Mouse (Mus musculus) midbrain, embryonic 11.5 days (tissue): ENCODE results near the gene Msl2. TPM values are rescaled to one million over a fixed set of nuclear protein-coding genes. Genes with fewer than 3 reads are reported as not detected.

Experiments
- ATAC-seq: fragments of 200-750 bp; cut with Nextera tagmentation; 2 replicates; pipeline ENCODE4 v1.8.0; 2017; ENCODE audit warnings: moderate TSS enrichment, moderate library complexity; ENCODE audit not compliant: low FRiP score
- DNase-seq: peaks from one replicate; pipeline ENCODE4 v3.0.0; 2015; ENCODE audit warnings: low spot score; ENCODE audit errors: missing footprints
- H3K27ac ChIP-seq: fragments of 300-500 bp; sonication (generic); 2 replicates; pipeline ENCODE4 v1.5.1; 2014; ENCODE audit warnings: low read depth, low read length
- H3K27me3 ChIP-seq: fragments of 300-500 bp; sonication (generic); 2 replicates; pipeline ENCODE4 v1.6.1; 2014; ENCODE audit warnings: mild to moderate bottlenecking, low read length, moderate library complexity, mixed read lengths; ENCODE audit not compliant: control insufficient read depth, insufficient read depth
- H3K36me3 ChIP-seq: fragments of 300-500 bp; sonication (generic); 2 replicates; pipeline ENCODE4 v1.6.1; 2014; ENCODE audit warnings: mild to moderate bottlenecking, low read length, moderate library complexity, mixed read lengths; ENCODE audit not compliant: control insufficient read depth, insufficient read depth
- H3K4me1 ChIP-seq: fragments of 300-500 bp; sonication (generic); 2 replicates; pipeline ENCODE4 v1.6.1; 2014; ENCODE audit warnings: low read length; ENCODE audit not compliant: control insufficient read depth, insufficient read depth
- H3K4me2 ChIP-seq: fragments of 300-500 bp; sonication (generic); 2 replicates; pipeline ENCODE4 v1.6.1; 2014; ENCODE audit warnings: mild to moderate bottlenecking, moderate library complexity
- H3K4me3 ChIP-seq: fragments of 300-500 bp; sonication (generic); 2 replicates; pipeline ENCODE4 v1.5.1; 2014; ENCODE audit warnings: low read depth, low read length
- H3K9ac ChIP-seq: fragments of 300-500 bp; sonication (generic); 2 replicates; pipeline ENCODE4 v1.6.1; 2014; ENCODE audit warnings: low read length
- H3K9me3 ChIP-seq: fragments of 300-500 bp; sonication (generic); 2 replicates; pipeline ENCODE4 v1.6.1; 2016; ENCODE audit warnings: low read length; ENCODE audit not compliant: control insufficient read depth
- WGBS: fragments of 180-500 bp; shearing (Covaris S2); extraction: QIAGEN DNeasy Blood & Tissue Kit; methylation state at CpG from one replicate; pipeline ENCODE4 v1.1.7; 2014; 5-methylcytosine and 5-hydroxymethylcytosine counted together
- polyA plus RNA-seq: library from polyadenylated mRNA; unstranded; fragments of >200 nt; fragmentation: Nextera tagmentation; extraction: Ambion mirVana; gene quantifications from 2 replicates; pipeline ENCODE4 v1.2.1, GENCODE M21; 2014

The Msl2 gene
- polyA plus RNA-seq, 1 experiment from 2014 or later = 6.0 TPM

- Histone ChIP-seq H3K4me1 (peaks cover 2% of the 10 kb centered on the region; the same call in 1 of the 2 replicates), H3K4me2 (no peak overlapping the region), H3K9ac (no peak overlapping the region), H3K4me3 (no peak overlapping the region), H3K27me3 (no peaks in the 10 kb centered on the region), H3K36me3 (no peaks in the 10 kb centered on the region), H3K27ac (no peak overlapping the region), H3K9me3 (no peaks in the 10 kb centered on the region)
- WGBS = 75% methylated on average over 15 of the region's 15 CpGs
- ATAC-seq (no peak), DNase-seq (no peak)
Observed at GRCm38 (mm10) chr9:101045710-101046338, 28.1 kb upstream of the Msl2 start.

- Histone ChIP-seq H3K36me3 (no peaks in the 10 kb centered on the region), H3K4me2 (no peak overlapping the region), H3K27ac (no peak overlapping the region), H3K4me3 (no peak overlapping the region), H3K9me3 (no peaks in the 10 kb centered on the region), H3K9ac (no peak overlapping the region), H3K27me3 (no peaks in the 10 kb centered on the region), H3K4me1 (no peaks in the 10 kb centered on the region)
- no peak for ATAC-seq
- WGBS = 89% methylated on average over 3 of the region's 3 CpGs
- no peak for DNase-seq
Observed at GRCm38 (mm10) chr9:101052007-101052406, 21.9 kb upstream of the Msl2 start.

- no peak overlapping the region for H3K27ac ChIP-seq
- no peaks in the 10 kb centered on the region for H3K4me1 ChIP-seq
- no peak for ATAC-seq
Observed at GRCm38 (mm10) chr9:101052691-101053090, 21.2 kb upstream of the Msl2 start.

GRCm38 (mm10) chr9:101053279-101053678 is 20.6 kb upstream of the Msl2 start:
- Histone ChIP-seq H3K36me3 (no peaks in the 10 kb centered on the region), H3K4me3 (no peak overlapping the region), H3K4me1 (no peaks in the 10 kb centered on the region), H3K27ac (no peak overlapping the region), H3K27me3 (no peaks in the 10 kb centered on the region), H3K9ac (no peak overlapping the region), H3K4me2 (no peak overlapping the region), H3K9me3 (no peaks in the 10 kb centered on the region)
- no peak for ATAC-seq
- WGBS = 77% methylated on average over 14 of the region's 14 CpGs
- DNase-seq = no peak

More at GRCm38 (mm10) chr9:101052691-101053090, 21.2 kb upstream of the Msl2 start:
- Histone ChIP-seq H3K4me3 (no peak overlapping the region), H3K36me3 (no peaks in the 10 kb centered on the region), H3K9ac (no peak overlapping the region), H3K4me2 (no peak overlapping the region), H3K27me3 (no peaks in the 10 kb centered on the region), H3K9me3 (no peaks in the 10 kb centered on the region)
- no peak for DNase-seq
- WGBS = 71% methylated on average over 6 of the region's 6 CpGs

GRCm38 (mm10) chr9:101057156-101057555 is 16.7 kb upstream of the Msl2 start:
- H3K36me3 ChIP-seq = no peaks in the 10 kb centered on the region
- H3K4me3 ChIP-seq = no peak overlapping the region
- H3K27me3 ChIP-seq = no peaks in the 10 kb centered on the region
- H3K9ac ChIP-seq = no peak overlapping the region
- ATAC-seq (no peak), DNase-seq (no peak)
- no peak overlapping the region for H3K4me2 ChIP-seq
- no peaks in the 10 kb centered on the region for H3K9me3 ChIP-seq
- no peak overlapping the region for H3K27ac ChIP-seq
- H3K4me1 ChIP-seq = no peaks in the 10 kb centered on the region
- 95% methylated on average over 4 of the region's 4 CpGs for WGBS

GRCm38 (mm10) chr9:101061035-101061434 is 12.9 kb upstream of the Msl2 start:
- no peak overlapping the region for H3K9ac ChIP-seq
- no peak overlapping the region for H3K4me2 ChIP-seq
- no peaks in the 10 kb centered on the region for H3K27me3 ChIP-seq
- no peak overlapping the region for H3K4me3 ChIP-seq
- DNase-seq (no peak), ATAC-seq (no peak)
- no peaks in the 10 kb centered on the region for H3K4me1 ChIP-seq
- H3K9me3 ChIP-seq = no peaks in the 10 kb centered on the region
- WGBS = 88% methylated on average over 11 of the region's 11 CpGs
- H3K36me3 ChIP-seq = no peaks in the 10 kb centered on the region
- H3K27ac ChIP-seq = no peak overlapping the region

- no peaks in the 10 kb centered on the region for H3K9me3 ChIP-seq
Observed at GRCm38 (mm10) chr9:101062253-101062780, 11.6 kb upstream of the Msl2 start.

GRCm38 (mm10) chr9:101065076-101065602 is 8.8 kb upstream of the Msl2 start:
- no peak overlapping the region for H3K4me3 ChIP-seq
- whole genome bisulfite sequencing = 87% methylated on average over 3 of the region's 3 CpGs

More at GRCm38 (mm10) chr9:101062253-101062780, 11.6 kb upstream of the Msl2 start:
- no peak for ATAC-seq
- DNase-seq = no peak
- H3K4me3 ChIP-seq = no peak overlapping the region
- no peaks in the 10 kb centered on the region for H3K4me1 ChIP-seq
- no peaks in the 10 kb centered on the region for H3K27me3 ChIP-seq
- H3K27ac ChIP-seq = no peak overlapping the region
- 75% methylated on average over 6 of the region's 6 CpGs for WGBS
- no peaks in the 10 kb centered on the region for H3K36me3 ChIP-seq
- H3K9ac ChIP-seq = no peak overlapping the region
- no peak overlapping the region for H3K4me2 ChIP-seq

GRCm38 (mm10) chr9:101069781-101070180 is 4.1 kb upstream of the Msl2 start:
- no peak for DNase-seq
- WGBS = 90% methylated on average over 3 of the region's 3 CpGs
- H3K27ac ChIP-seq = no peak overlapping the region
- no peaks in the 10 kb centered on the region for H3K4me1 ChIP-seq
- no peaks in the 10 kb centered on the region for H3K27me3 ChIP-seq
- H3K4me2 ChIP-seq = no peak overlapping the region
- no peak for ATAC-seq
- H3K9ac ChIP-seq = no peak overlapping the region
- no peak overlapping the region for H3K4me3 ChIP-seq
- H3K36me3 ChIP-seq = no peaks in the 10 kb centered on the region
- H3K9me3 ChIP-seq = no peaks in the 10 kb centered on the region; the same call in 1 of the 2 replicates

More at GRCm38 (mm10) chr9:101065076-101065602, 8.8 kb upstream of the Msl2 start:
- no peak overlapping the region for H3K4me2 ChIP-seq
- H3K4me1 ChIP-seq = no peaks in the 10 kb centered on the region
- no peaks in the 10 kb centered on the region for H3K36me3 ChIP-seq
- H3K9me3 ChIP-seq = no peaks in the 10 kb centered on the region; the same call in 1 of the 2 replicates
- no peak for ATAC-seq
- no peaks in the 10 kb centered on the region for H3K27me3 ChIP-seq
- H3K27ac ChIP-seq = no peak overlapping the region
- no peak for DNase-seq
- no peak overlapping the region for H3K9ac ChIP-seq
